In genomic region chr14:102983686-102984085, GRCm38 (mm10) we compare ENCODE assay signal across 10 mouse cellular contexts. TPM values are rescaled to one million over a fixed set of nuclear protein-coding genes. Genes with fewer than 3 reads are reported as not detected.
DNase-seq lines count a peak whose midpoint lies in the region; ATAC-seq and TF ChIP-seq lines count a peak whose summit lies in the region.
"Had no signal": no experiment of that assay in that cellular context is flagged by ENCODE, and none has a peak within 500 bp of the region (broad histone marks: within the 10 kb centered on the region; RNA-seq: fewer than 3 reads in every experiment).

No protein-coding gene starts in this region.

- no peaks in the 10 kb centered on the region for H3K9me3 ChIP-seq in heart, embryonic 12.5 days (replicated peaks)
- no peaks in the 10 kb centered on the region for H3K9me3 ChIP-seq in lung, embryonic 16.5 days (ENCODE audit: control insufficient read depth, low read length)
- H3K9me3 ChIP-seq in hindbrain, embryonic 14.5 days (ENCODE audit: control insufficient read depth, low read length): no peaks in the 10 kb centered on the region

- peak overlapping the region; percentile 85; the same call in 1 of the 2 replicates for H3K4me2 ChIP-seq in heart, embryonic 12.5 days
- H3K4me2 ChIP-seq in lung, embryonic 16.5 days (ENCODE audit: low read depth, low read length): peak overlapping the region; percentile 92
- peak overlapping the region; percentile 74 for H3K4me2 ChIP-seq in hindbrain, embryonic 14.5 days (replicated peaks)

- no peak overlapping the region for H3K4me3 ChIP-seq in heart, embryonic 12.5 days
- H3K4me3 ChIP-seq in heart, adult 2 months: no peak overlapping the region
- H3K4me3 ChIP-seq in lung, embryonic 16.5 days (ENCODE audit: low read length): no peak overlapping the region
- H3K4me3 ChIP-seq in hindbrain, embryonic 14.5 days (replicated peaks; ENCODE audit: low read length): no peak overlapping the region
- H3K4me3 ChIP-seq in macrophage (ENCODE audit: inconsistent target): no peak overlapping the region

- H3K27me3 ChIP-seq in heart, embryonic 12.5 days (replicated peaks): no peaks in the 10 kb centered on the region; the same call in 1 of the 2 replicates
- H3K27me3 ChIP-seq in heart, adult 2 months (ENCODE audit: control insufficient read depth, insufficient read depth, low read length): no peaks in the 10 kb centered on the region
- H3K27me3 ChIP-seq in lung, embryonic 16.5 days (ENCODE audit: control insufficient read depth, insufficient read depth, low read depth, low read length): 0 out of 2 replicates have a peak, but pooled peaks cover 2% of the 10 kb centered on the region
- 0 out of 2 replicates have a peak, but pooled peaks cover 8% of the 10 kb centered on the region for H3K27me3 ChIP-seq in hindbrain, embryonic 14.5 days (ENCODE audit: control insufficient read depth, insufficient read depth, low read length)

- ATAC-seq in heart, embryonic 12.5 days (ENCODE audit: insufficient number of reproducible peaks, low FRiP score): no peak
- ATAC-seq in lung, embryonic 16.5 days (ENCODE audit: low read depth): no peak
- ATAC-seq in hindbrain, embryonic 14.5 days (ENCODE audit: low FRiP score): no peak

- H3K27ac ChIP-seq in heart, embryonic 12.5 days (ENCODE audit: poor library complexity, severe bottlenecking): no peak overlapping the region
- H3K27ac ChIP-seq in heart, adult 2 months: no peak overlapping the region
- H3K27ac ChIP-seq in lung, embryonic 16.5 days (ENCODE audit: low read length): no peak overlapping the region
- no peak overlapping the region for H3K27ac ChIP-seq in hindbrain, embryonic 14.5 days
- peak overlapping the region; percentile 98 for H3K27ac ChIP-seq in macrophage

- no peak for TF ChIP-seq POLR2A in heart, adult 2 months (IDR thresholded peaks at IDR 0.05; ENCODE audit: insufficient read depth, low read depth, low read length)

- TF ChIP-seq CTCF in heart, adult 2 months (IDR thresholded peaks at IDR 0.05): no peak

- no peak for DNase-seq in heart, adult 2 months
- no peak for DNase-seq in lung, postnatal 4 days
- no peak for DNase-seq in hindbrain, embryonic 14.5 days (ENCODE audit: low spot score)
- DNase-seq in adrenal gland, adult 8-10 months: no peak
- DNase-seq in frontal cortex, postnatal 14 days (ENCODE audit: low spot score in 2 of 2): no peak
- DNase-seq: adrenal gland, postnatal 25 days; cerebellum, adult 2 months had no signal

- H3K4me1 ChIP-seq in heart, embryonic 12.5 days (replicated peaks): peaks cover 13% of the 10 kb centered on the region
- H3K4me1 ChIP-seq in heart, adult 2 months (ENCODE audit: control insufficient read depth, insufficient read depth, low read length): peaks cover 3% of the 10 kb centered on the region; the same call in 1 of the 2 replicates
- peaks cover 10% of the 10 kb centered on the region; the same call in 1 of the 2 replicates for H3K4me1 ChIP-seq in lung, embryonic 16.5 days (replicated peaks; ENCODE audit: control insufficient read depth, insufficient read depth, low read length)
- H3K4me1 ChIP-seq in hindbrain, embryonic 14.5 days (replicated peaks; ENCODE audit: control insufficient read depth, insufficient read depth, low read length): peaks cover 9% of the 10 kb centered on the region

- 67% methylated on average over 8 of the region's 8 CpGs for WGBS in heart, embryonic 12.5 days
- 78% methylated on average over 8 of the region's 8 CpGs for WGBS in heart, adult 2 months
- WGBS in lung, embryonic 16.5 days: 58% methylated on average over 8 of the region's 8 CpGs
- 74% methylated on average over 8 of the region's 8 CpGs for WGBS in hindbrain, embryonic 14.5 days
- 63% methylated on average over 8 of the region's 8 CpGs for WGBS in macrophage (ENCODE audit: missing documents)

- H3K36me3 ChIP-seq in heart, embryonic 12.5 days: no peaks in the 10 kb centered on the region
- H3K36me3 ChIP-seq in heart, adult 2 months (ENCODE audit: control insufficient read depth, insufficient read depth, low read length): peaks cover 2% of the 10 kb centered on the region; the same call in 1 of the 2 replicates
- no peaks in the 10 kb centered on the region for H3K36me3 ChIP-seq in lung, embryonic 16.5 days (ENCODE audit: control insufficient read depth, insufficient read depth, low read length)
- no peaks in the 10 kb centered on the region for H3K36me3 ChIP-seq in hindbrain, embryonic 14.5 days (replicated peaks; ENCODE audit: control insufficient read depth, insufficient read depth)
- H3K36me3 ChIP-seq in macrophage (ENCODE audit: inconsistent target): no peaks in the 10 kb centered on the region

- no peak for TF ChIP-seq EP300 in heart, adult 2 months (IDR thresholded peaks at IDR 0.05; ENCODE audit: insufficient read depth, low read depth, low read length)

- H3K9ac ChIP-seq in heart, embryonic 12.5 days: no peak overlapping the region
- H3K9ac ChIP-seq in heart, adult 2 months (ENCODE audit: low read depth, low read length): no peak overlapping the region
- no peak overlapping the region for H3K9ac ChIP-seq in lung, embryonic 16.5 days (ENCODE audit: low read length)
- H3K9ac ChIP-seq in hindbrain, embryonic 14.5 days: no peak overlapping the region

- intact Hi-C loops in heart, adult 2 months (cut with DNase I): loop anchor here (5.0 kb wide), 2 partner anchors 81 to 471 kb away; no protein-coding TSS in a partner anchor

- no peaks in the 10 kb centered on the region for H3K79me2 ChIP-seq in heart, adult 2 months (replicated peaks; ENCODE audit: control insufficient read depth, insufficient read depth, low read length)
- peaks cover 29% of the 10 kb centered on the region for H3K79me2 ChIP-seq in macrophage (ENCODE audit: inconsistent target)

RNA-seq across cellular contexts. Expression of gene Kctd12, which starts 1.2 kb away (rescaled TPM):
- 4.8 and 5.4 TPM in 2 replicates for polyA plus RNA-seq in heart, embryonic 12.5 days (2016; fragmentation: Nextera tagmentation; extraction: Ambion mirVana)
- 10 to 100 TPM; 18.1 to 22.3 TPM for total RNA-seq in heart, adult 2 months (2021)
- polyA plus RNA-seq in heart, adult 2 months (2012; rRNA removed): 7.1 and 11.3 TPM in 2 replicates
- 6.7 and 7.1 TPM in 2 replicates for polyA plus RNA-seq in lung, embryonic 16.5 days (2015; fragmentation: Nextera tagmentation; extraction: Ambion mirVana)
- polyA plus RNA-seq in hindbrain, embryonic 14.5 days (2014; fragmentation: Nextera tagmentation; extraction: Ambion mirVana): 25.0 and 31.1 TPM in 2 replicates
- total RNA-seq in macrophage (2018; cell fraction: chromatin; rRNA removed): 1,000 to 10,000 TPM in 3 of 26 experiments, 100 to 1,000 TPM in 21, 10 to 100 TPM in 2; 91.3 to 2,709 (median 319) TPM
- total RNA-seq in macrophage (2018; cell fraction: cytosol; rRNA removed): 1,000 to 10,000 TPM in 5 of 26 experiments, 100 to 1,000 TPM in 21; 179 to 1,886 (median 305) TPM
- 1,000 to 10,000 TPM in 8 of 26 experiments, 100 to 1,000 TPM in 18; 196 to 3,512 (median 542) TPM for total RNA-seq in macrophage (2018; cell fraction: nucleus; rRNA removed)
- polyA plus RNA-seq in macrophage (2018): 84.3 to 203 TPM (median 151 TPM) in 3 replicates
- total RNA-seq in adrenal gland, adult 8-10 months (2022): 10 to 100 TPM; 26.3 to 37.8 (median 34.1) TPM
